Mouse (Mus musculus): ENCODE measurements around the gene Arhgap22. TPM values are rescaled to one million over a fixed set of nuclear protein-coding genes. Genes with fewer than 3 reads are reported as not detected.

The Arhgap22 gene
- polyA plus RNA-seq, 1 experiment from 2014 or later: 6.7 TPM

DNA sequence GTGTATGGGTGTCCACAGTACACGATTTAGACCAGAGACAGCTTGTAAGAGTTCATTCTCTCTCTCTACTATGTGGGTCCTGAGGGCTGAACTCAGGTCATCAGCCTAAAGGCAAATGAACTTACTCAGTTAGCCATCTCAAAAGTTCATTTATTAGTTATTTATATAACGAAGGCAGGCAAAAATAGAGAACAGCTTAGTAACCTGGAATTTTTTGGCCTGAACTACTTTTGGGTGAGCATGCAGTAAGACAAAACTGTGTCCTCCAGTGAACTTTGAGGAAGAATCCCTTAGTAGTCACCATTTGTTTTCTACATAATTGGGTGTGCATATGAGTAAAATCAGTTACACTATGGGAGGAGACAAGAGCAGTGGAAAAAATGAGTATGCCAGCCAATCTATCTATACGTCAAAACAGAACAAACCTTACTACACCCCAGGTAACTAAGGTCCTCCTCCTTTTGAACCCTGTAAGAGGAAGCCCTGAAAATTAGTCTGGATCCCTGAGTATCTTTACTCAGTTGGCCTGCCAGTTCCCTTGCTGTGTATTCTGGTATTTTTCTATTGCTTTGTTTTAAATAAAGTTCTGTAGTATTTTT lies 204.6 kb downstream of the Arhgap22 start:
- no peaks in the 10 kb centered on the region for H3K9me3 ChIP-seq (replicated peaks; ENCODE audit: control insufficient read depth, low read length)
- ATAC-seq (ENCODE audit: insufficient read depth, low FRiP score): no peak
- H3K36me3 ChIP-seq (ENCODE audit: control insufficient read depth, insufficient read depth, low read length): no peaks in the 10 kb centered on the region

More for the DNA sequence above, 204.6 kb downstream of the Arhgap22 start:
- Histone ChIP-seq H3K27ac (ENCODE audit: low read length) (no peak overlapping the region), H3K4me1 (ENCODE audit: control insufficient read depth, insufficient read depth, low read length) (no peaks in the 10 kb centered on the region), H3K27me3 (ENCODE audit: control insufficient read depth, insufficient read depth, low read length) (no peaks in the 10 kb centered on the region), H3K4me2 (ENCODE audit: low read depth, low read length) (no peak overlapping the region), H3K4me3 (replicated peaks; ENCODE audit: low read length) (no peak overlapping the region), H3K9ac (ENCODE audit: low read length) (no peak overlapping the region)
- 90% methylated on average over 3 of the region's 3 CpGs for WGBS

Other genes starting within 250 kb of the Arhgap22 start
- gene Lrrc18, start 222.6 kb upstream of the Arhgap22 start, polyA plus RNA-seq (2015; fragmentation: Nextera tagmentation; extraction: Ambion mirVana): 0.16 and 0.30 TPM in 2 replicates
- 0.35 and 1.4 TPM in 2 replicates for gene Wdfy4, start 28.5 kb upstream of the Arhgap22 start, polyA plus RNA-seq (2015; fragmentation: Nextera tagmentation; extraction: Ambion mirVana)
- gene Mapk8, start 233.1 kb downstream of the Arhgap22 start, polyA plus RNA-seq (2015; fragmentation: Nextera tagmentation; extraction: Ambion mirVana): 13.9 and 14.2 TPM in 2 replicates